Mouse (Mus musculus): ENCODE measurements around the gene Zc3h4. TPM values are rescaled to one million over a fixed set of nuclear protein-coding genes. Genes with fewer than 3 reads are reported as not detected.
A peak's percentile ranks its signal among the peaks of the same experiment; 100 is the strongest.

The Zc3h4 gene
- polyA plus RNA-seq, 1 experiment from 2014 or later = 8.7 TPM

DNA sequence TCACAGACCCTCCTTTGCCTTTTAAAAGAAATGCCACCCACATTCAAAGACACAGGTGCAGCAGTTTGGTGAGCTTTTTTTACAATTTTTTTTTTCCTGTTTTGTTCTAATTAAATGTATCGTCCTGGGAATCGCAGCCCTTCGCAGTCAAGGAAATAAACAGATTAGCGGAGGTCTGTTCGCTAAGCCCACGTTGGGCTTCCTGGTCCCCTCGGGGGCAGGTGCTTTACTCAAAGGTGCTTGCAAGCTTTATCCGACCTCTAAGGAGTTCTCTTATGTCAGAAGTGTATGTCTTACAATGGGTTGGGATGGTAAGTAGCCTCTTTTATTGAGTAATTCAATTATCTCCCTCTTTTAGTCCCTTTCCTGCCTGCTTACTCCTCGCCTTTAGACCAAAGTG lies 1.7 kb downstream of the Zc3h4 start:
- peak overlapping the region; percentile 100 for H3K9ac ChIP-seq
- peak overlapping the region; percentile 92 for H3K4me2 ChIP-seq
- H3K36me3 ChIP-seq = 0 out of 2 replicates have a peak, but pooled peaks cover 6% of the 10 kb centered on the region
- peak overlapping the region; percentile 100 for H3K27ac ChIP-seq (replicated peaks)
- H3K4me3 ChIP-seq = peak overlapping the region; percentile 95
- 2% methylated on average over 9 of the region's 9 CpGs for WGBS
- ATAC-seq (ENCODE audit: extremely low read depth, insufficient number of reproducible peaks, low FRiP score, low TSS enrichment) = no peak
- peaks cover 49% of the 10 kb centered on the region for H3K4me1 ChIP-seq
- H3K9me3 ChIP-seq = no peaks in the 10 kb centered on the region
- H3K27me3 ChIP-seq (replicated peaks) = no peaks in the 10 kb centered on the region

DNA sequence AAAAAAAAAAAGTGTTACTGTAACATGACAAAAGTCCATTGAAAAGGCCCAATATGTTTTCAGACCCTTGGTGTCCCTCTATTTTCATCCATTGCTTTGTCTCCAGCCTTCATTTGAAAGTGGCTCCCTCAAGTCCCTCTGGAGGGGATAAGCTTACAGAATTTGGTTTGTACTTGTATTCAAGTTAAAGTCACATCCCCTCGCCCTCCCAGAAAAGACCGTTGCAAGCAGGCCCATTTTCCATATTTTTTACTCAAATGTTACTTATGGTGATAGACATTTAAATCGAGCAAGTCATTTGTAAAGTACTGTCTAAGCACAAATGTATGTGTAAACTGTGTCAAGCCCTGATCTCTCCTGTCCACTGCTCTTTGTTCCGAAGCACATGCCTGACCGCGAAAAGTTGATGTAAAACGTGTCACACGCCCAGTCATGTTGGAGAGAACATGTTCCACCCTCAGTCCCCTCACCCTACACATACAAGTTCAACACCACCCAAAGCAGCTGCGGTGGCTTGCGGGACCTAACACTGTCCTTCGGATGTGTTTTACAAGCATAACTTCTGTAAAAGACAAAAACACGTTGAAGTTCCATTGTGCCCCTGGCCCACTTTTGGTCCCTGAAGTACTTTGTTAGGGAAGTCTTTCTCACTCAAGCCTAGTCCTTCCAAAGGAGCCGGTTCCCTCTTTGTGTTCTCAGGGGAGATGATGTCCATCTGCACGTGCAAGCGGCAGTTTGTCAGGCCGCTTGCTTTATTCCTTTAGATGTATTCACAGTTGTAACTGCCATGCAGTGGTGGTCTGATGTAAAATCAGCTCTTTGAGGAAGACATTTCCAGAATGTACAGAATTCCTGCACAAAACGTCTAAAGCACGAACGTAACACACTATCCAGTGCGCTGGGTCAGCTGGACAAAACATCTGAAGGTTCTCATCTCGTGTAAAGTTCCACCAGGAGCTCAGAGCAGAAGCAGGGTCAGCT lies 2.5 kb downstream of the Zc3h4 start:
- H3K4me3 ChIP-seq = peak overlapping the region; percentile 95
- H3K9me3 ChIP-seq = no peaks in the 10 kb centered on the region
- ATAC-seq (ENCODE audit: extremely low read depth, insufficient number of reproducible peaks, low FRiP score, low TSS enrichment) = no peak
- no peaks in the 10 kb centered on the region for H3K27me3 ChIP-seq (replicated peaks)
- H3K4me1 ChIP-seq = peaks cover 56% of the 10 kb centered on the region
- 36% methylated on average over 21 of the region's 21 CpGs for WGBS
- H3K9ac ChIP-seq = peak overlapping the region; percentile 100
- peaks cover 11% of the 10 kb centered on the region for H3K36me3 ChIP-seq
- peak overlapping the region; percentile 92 for H3K4me2 ChIP-seq
- peak overlapping the region; percentile 100 for H3K27ac ChIP-seq (replicated peaks)

DNA sequence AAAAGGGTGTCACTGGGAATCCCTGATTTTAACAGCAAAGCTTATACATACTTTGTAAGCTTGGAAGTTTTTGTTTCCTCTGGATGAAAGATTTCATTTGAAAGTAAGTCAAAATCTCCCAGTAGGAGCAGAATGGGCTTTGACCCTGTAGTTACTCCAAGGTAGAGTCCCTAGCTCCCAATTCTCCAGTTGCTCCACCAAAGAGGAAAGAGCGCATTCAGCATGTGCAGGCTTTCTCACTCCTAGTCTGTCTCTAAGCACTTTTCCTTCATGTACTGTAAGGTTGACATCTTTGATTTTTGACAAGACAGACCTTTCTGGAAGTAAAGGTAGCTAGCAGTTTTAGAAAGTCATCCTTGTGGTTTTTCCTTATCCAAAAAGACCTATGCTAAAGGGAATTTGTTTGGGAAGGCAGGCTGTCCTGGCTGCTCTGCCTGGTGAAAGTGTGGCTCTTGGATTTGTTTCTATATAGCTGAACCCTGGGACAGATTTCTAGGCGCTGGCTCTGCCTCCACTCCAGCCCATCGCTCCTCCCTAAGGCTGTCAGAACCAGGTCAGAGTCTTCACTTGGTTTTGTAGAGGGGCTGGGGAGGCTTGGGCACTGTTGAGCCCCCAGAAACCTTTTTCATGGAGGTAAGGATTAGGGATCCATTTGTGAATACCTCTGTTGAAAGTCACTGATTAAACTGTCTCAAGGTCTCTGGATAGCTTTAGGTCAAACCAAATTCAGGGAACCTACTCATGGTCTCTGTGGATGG lies 3.8 kb downstream of the Zc3h4 start:
- ATAC-seq (ENCODE audit: extremely low read depth, insufficient number of reproducible peaks, low FRiP score, low TSS enrichment) = no peak
- peak overlapping the region; percentile 27; the same call in 1 of the 2 replicates for H3K4me3 ChIP-seq
- peak overlapping the region; percentile 61 for H3K4me2 ChIP-seq
- peaks cover 52% of the 10 kb centered on the region for H3K4me1 ChIP-seq
- 77% methylated on average over 3 of the region's 3 CpGs for WGBS
- peaks cover 14% of the 10 kb centered on the region for H3K36me3 ChIP-seq
- H3K9me3 ChIP-seq = no peaks in the 10 kb centered on the region
- H3K27ac ChIP-seq (replicated peaks) = peak overlapping the region; percentile 93
- H3K27me3 ChIP-seq (replicated peaks) = no peaks in the 10 kb centered on the region
- H3K9ac ChIP-seq = peak overlapping the region; percentile 68

DNA sequence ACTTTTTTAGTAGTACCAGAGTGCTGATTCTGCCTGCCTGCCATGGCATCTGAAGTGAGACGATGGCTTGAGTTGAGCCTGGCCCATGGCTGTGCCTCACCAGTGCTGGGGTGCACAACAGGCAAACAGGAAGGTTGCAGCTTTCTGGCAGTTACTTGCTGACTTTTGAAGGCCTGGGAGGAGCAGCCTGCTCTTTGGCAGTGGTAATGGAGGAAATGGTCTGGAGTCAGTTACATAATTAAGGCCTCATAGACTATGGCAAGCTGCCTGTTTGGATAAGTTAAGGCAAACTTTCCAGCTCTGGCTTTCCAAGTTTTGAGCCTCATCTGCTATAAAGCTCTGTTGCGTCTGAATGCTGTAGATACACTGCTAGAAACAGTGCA lies 4.4 kb downstream of the Zc3h4 start:
- H3K27ac ChIP-seq (replicated peaks) = peak overlapping the region; percentile 93
- H3K9me3 ChIP-seq = no peaks in the 10 kb centered on the region
- H3K4me3 ChIP-seq = peak overlapping the region; percentile 27
- peak overlapping the region; percentile 68 for H3K9ac ChIP-seq
- WGBS = 39% methylated on average over 2 of the region's 2 CpGs
- H3K36me3 ChIP-seq = peaks cover 14% of the 10 kb centered on the region
- H3K4me2 ChIP-seq = peak overlapping the region; percentile 61
- no peaks in the 10 kb centered on the region for H3K27me3 ChIP-seq (replicated peaks)
- ATAC-seq (ENCODE audit: extremely low read depth, insufficient number of reproducible peaks, low FRiP score, low TSS enrichment) = no peak
- H3K4me1 ChIP-seq = peaks cover 52% of the 10 kb centered on the region

DNA sequence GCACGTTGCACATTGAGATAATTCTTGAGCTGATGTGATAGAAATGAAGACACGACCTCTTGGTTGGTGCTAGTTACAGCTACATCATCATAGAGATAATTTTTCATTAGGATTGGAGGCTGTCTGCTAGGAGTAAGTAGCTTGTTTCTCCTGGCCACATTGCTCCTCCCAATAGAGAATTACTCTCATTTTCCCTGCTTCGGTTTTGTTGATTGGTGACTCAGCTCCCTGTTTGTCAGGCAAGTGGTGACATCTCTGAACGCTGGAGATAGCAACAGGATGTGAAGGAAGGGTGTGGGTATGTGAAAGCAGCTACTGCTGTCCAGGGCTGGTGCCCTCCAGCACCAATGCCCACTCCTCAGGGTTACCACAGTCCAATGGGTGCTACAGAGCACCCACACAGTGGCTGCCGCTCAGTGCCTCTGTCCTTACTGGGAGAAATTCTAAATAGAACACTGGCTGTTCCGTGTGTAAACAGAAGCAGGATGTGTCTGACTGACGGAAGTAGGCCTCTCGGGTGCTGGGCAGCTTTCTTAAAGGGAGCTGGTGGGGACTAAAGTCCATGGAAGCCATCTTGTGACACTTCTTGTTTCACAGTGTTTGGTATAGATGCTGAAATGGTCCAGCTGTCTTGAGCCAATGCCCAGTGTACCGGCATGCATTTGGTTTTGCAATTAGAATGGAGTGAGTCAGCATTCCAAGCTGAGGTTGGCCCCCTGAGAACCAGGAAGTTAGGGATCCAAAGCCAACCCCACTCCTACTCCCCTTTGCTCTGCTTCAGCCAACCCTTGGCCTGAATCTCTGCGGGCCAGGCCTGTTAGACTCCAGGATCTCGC lies 5.0 kb downstream of the Zc3h4 start:
- 27% methylated on average over 11 of the region's 11 CpGs for WGBS
- Histone ChIP-seq H3K27me3 (replicated peaks) (no peaks in the 10 kb centered on the region), H3K9ac (peak overlapping the region; percentile 68), H3K9me3 (no peaks in the 10 kb centered on the region), H3K36me3 (peaks cover 20% of the 10 kb centered on the region), H3K4me2 (peak overlapping the region; percentile 61), H3K4me3 (peak overlapping the region; percentile 27), H3K4me1 (peaks cover 52% of the 10 kb centered on the region), H3K27ac (replicated peaks) (peak overlapping the region; percentile 93)
- ATAC-seq (ENCODE audit: extremely low read depth, insufficient number of reproducible peaks, low FRiP score, low TSS enrichment) = peak; percentile 59

DNA sequence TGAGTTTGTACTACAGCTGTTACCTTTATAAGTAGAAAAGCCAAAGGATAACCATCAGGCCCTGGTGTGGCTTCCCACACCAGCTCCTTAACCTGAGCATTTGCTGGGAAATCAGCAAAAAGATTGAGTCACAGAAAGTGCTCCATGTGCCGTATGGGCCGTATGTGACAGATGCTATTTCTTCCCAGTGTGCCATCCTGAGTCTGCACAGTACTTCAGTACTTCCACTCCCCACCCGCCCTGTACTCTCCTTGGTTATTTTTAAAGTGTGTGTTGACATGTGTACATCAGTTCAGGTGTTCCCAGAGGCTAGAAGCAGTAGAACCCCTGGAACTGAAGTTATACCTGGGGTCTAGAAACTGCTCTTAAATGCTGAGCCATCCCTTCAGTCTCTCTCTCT lies 6.3 kb downstream of the Zc3h4 start:
- Histone ChIP-seq H3K9me3 (no peaks in the 10 kb centered on the region), H3K27me3 (replicated peaks) (no peaks in the 10 kb centered on the region), H3K9ac (peak overlapping the region; percentile 33; the same call in 1 of the 2 replicates), H3K4me2 (no peak overlapping the region), H3K4me1 (peaks cover 63% of the 10 kb centered on the region), H3K36me3 (peaks cover 29% of the 10 kb centered on the region), H3K27ac (replicated peaks) (0 out of 2 replicates have a peak overlapping the region, but pooled peaks have one; percentile 15), H3K4me3 (no peak overlapping the region)
- 66% methylated on average over 3 of the region's 3 CpGs for WGBS
- no peak for ATAC-seq (ENCODE audit: extremely low read depth, insufficient number of reproducible peaks, low FRiP score, low TSS enrichment)

DNA sequence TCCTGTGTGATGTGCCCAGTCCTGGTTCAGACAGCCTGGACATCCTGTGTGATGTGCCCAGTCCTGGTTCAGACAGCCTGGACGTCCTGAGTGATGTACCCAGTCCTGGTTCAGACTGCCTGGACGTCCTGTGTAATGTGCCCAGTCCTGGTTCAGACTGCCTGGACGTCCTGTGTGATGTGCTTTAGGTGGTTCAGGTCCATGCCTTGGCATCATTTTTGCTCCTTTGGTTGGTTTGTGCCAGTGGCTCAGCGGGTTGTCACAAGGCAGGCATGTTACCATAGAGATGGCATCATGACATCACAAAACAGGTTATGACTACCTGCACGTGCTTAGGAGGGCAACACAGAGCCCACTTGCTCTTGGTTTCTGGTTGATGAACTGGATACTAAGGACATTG lies 10.4 kb downstream of the Zc3h4 start:
- Histone ChIP-seq H3K9me3 (no peaks in the 10 kb centered on the region), H3K36me3 (peaks cover 52% of the 10 kb centered on the region), H3K27ac (replicated peaks) (peak overlapping the region; percentile 65; the same call in 1 of the 2 replicates), H3K4me1 (peaks cover 60% of the 10 kb centered on the region), H3K4me3 (no peak overlapping the region), H3K9ac (no peak overlapping the region), H3K4me2 (no peak overlapping the region), H3K27me3 (replicated peaks) (no peaks in the 10 kb centered on the region)
- WGBS = 92% methylated on average over 5 of the region's 5 CpGs
- ATAC-seq (ENCODE audit: extremely low read depth, insufficient number of reproducible peaks, low FRiP score, low TSS enrichment) = no peak

DNA sequence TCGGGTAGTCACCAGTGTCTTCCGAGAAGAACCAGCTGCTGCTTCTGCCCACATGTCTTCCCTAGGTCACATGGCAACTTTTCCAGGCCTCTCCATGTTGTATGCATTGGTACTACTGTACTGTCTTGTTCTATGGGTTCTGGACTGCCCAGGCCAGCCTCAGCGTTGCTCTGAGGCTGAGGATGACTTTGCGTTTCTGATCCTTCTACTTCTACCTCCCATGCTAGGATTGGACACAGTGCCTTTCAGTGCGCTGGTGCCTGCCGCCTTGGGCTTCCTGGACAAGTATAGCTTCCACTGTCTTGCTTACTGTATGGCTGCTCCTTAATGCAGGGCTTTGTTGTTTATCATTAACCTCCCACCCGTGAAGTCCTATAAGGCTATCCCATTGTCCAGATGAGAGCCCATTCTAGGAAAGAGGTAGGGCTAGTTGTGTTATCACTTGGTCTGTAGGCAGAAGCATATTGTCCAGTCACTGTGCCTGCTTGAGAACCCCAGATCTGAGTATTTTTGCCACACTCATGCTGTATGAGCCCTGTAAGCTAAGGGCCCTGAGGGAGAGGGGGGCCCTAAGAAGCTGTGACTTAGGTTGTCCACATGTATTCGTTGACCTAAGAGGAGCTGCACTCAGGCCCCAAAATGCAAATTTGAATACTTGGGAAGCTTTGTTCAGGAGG lies 11.6 kb downstream of the Zc3h4 start:
- Histone ChIP-seq H3K4me3 (no peak overlapping the region), H3K36me3 (peaks cover 59% of the 10 kb centered on the region), H3K4me2 (peak overlapping the region; percentile 18), H3K27me3 (replicated peaks) (no peaks in the 10 kb centered on the region), H3K4me1 (peaks cover 61% of the 10 kb centered on the region), H3K9me3 (no peaks in the 10 kb centered on the region), H3K27ac (replicated peaks) (peak overlapping the region; percentile 65), H3K9ac (0 out of 2 replicates have a peak overlapping the region, but pooled peaks have one; percentile 47)
- ATAC-seq (ENCODE audit: extremely low read depth, insufficient number of reproducible peaks, low FRiP score, low TSS enrichment) = peak; percentile 78
- 74% methylated on average over 8 of the region's 8 CpGs for WGBS

DNA sequence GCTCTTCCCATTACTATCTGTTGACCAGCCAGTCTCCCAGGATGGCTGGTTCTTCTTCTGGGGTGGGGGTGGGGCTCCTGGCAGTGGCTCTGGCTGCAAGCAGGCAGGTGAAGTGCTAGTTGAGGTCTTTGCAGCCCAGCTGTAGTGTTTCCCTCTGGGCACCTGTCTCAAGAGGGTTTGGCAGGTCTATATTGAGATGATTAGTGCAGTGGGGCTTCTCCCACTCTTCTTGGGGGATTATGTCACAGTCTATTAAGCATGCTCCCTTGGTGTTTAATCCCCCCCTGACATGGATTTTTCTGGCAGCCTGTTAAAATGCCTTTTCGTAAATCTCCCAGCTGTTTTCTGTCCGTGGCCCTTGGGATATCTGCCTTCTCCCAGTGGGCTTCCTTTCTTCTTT lies 12.2 kb downstream of the Zc3h4 start:
- Histone ChIP-seq H3K4me1 (peaks cover 62% of the 10 kb centered on the region), H3K27me3 (replicated peaks) (no peaks in the 10 kb centered on the region), H3K9me3 (no peaks in the 10 kb centered on the region), H3K4me2 (peak overlapping the region; percentile 11), H3K4me3 (no peak overlapping the region), H3K27ac (replicated peaks) (peak overlapping the region; percentile 65), H3K36me3 (peaks cover 62% of the 10 kb centered on the region), H3K9ac (peak overlapping the region; percentile 47; the same call in 1 of the 2 replicates)
- 53% methylated on average over 2 of the region's 2 CpGs for WGBS
- ATAC-seq (ENCODE audit: extremely low read depth, insufficient number of reproducible peaks, low FRiP score, low TSS enrichment) = no peak

DNA sequence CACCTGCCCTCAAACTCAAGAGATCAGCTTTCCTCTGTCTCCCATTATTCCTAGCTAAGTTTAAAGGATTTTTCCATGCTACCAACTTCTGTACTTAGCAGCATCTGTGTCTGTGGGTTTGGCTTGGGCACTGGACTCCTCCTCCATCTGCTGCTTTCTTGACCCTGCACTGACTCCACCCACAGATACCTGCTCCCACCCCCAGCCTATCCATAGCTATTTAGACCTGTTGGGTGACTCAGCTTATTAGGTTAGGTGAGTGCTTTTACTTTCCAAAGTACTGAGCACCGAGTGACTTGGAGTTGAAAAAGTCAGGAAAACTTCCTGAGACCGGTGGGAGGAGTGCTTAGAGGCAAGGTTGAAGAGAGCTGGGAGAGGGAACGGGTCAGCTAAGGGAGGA lies 14.7 kb downstream of the Zc3h4 start:
- peaks cover 57% of the 10 kb centered on the region for H3K4me1 ChIP-seq
- no peak overlapping the region for H3K4me2 ChIP-seq
- H3K4me3 ChIP-seq = no peak overlapping the region
- H3K27me3 ChIP-seq (replicated peaks) = no peaks in the 10 kb centered on the region
- 73% methylated on average over 3 of the region's 3 CpGs for WGBS
- ATAC-seq (ENCODE audit: extremely low read depth, insufficient number of reproducible peaks, low FRiP score, low TSS enrichment) = peak; percentile 56; the same call in 1 of the 2 replicates
- no peak overlapping the region for H3K9ac ChIP-seq
- peaks cover 78% of the 10 kb centered on the region for H3K36me3 ChIP-seq
- peak overlapping the region; percentile 43 for H3K27ac ChIP-seq (replicated peaks)
- no peaks in the 10 kb centered on the region for H3K9me3 ChIP-seq
